Mouse (Mus musculus) thymus, postnatal 10 days (tissue): Measurements from ENCODE around the gene Mbtps2.

Experiments
- DNase-seq, 2 experiments: peaks; one replicate each; pipeline ENCODE4 v3.0.0; 2021; ENCODE audit warnings: low spot score in 2 of 2

The Mbtps2 gene

GRCm38 (mm10) chrX:157598186-157598996, at the start of gene Mbtps2:
TSS of gene Mbtps2 (minus strand) at chrX:157598715.
- DNase-seq = peak; percentile 53 to 55

GRCm38 (mm10) chrX:157646399-157646798, 47.9 kb upstream of the Mbtps2 start:
- no peak for DNase-seq

GRCm38 (mm10) chrX:157644700-157645099, 46.2 kb upstream of the Mbtps2 start:
- no peak for DNase-seq

- DNase-seq = peak; percentile 4 to 13
Observed at GRCm38 (mm10) chrX:157644300-157644699, 45.8 kb upstream of the Mbtps2 start.

GRCm38 (mm10) chrX:157642856-157643255, 44.3 kb upstream of the Mbtps2 start:
- DNase-seq = no peak

GRCm38 (mm10) chrX:157637253-157637652, 38.7 kb upstream of the Mbtps2 start:
- DNase-seq = no peak

GRCm38 (mm10) chrX:157633676-157634414, 35.3 kb upstream of the Mbtps2 start:
- DNase-seq = no peak

GRCm38 (mm10) chrX:157630341-157630740, 31.8 kb upstream of the Mbtps2 start:
- DNase-seq = no peak

- DNase-seq = no peak
Observed at GRCm38 (mm10) chrX:157612894-157613293, 14.4 kb upstream of the Mbtps2 start.

GRCm38 (mm10) chrX:157601450-157601849, 2.9 kb upstream of the Mbtps2 start:
- no peak for DNase-seq

- no peak for DNase-seq
Observed at GRCm38 (mm10) chrX:157597585-157598185, 830 bp downstream of the Mbtps2 start.

GRCm38 (mm10) chrX:157596802-157597201, 1.7 kb downstream of the Mbtps2 start:
- no peak for DNase-seq

GRCm38 (mm10) chrX:157595927-157596326, 2.6 kb downstream of the Mbtps2 start:
- DNase-seq = no peak

GRCm38 (mm10) chrX:157594606-157595005, 3.9 kb downstream of the Mbtps2 start:
- DNase-seq = no peak

- no peak for DNase-seq
Observed at GRCm38 (mm10) chrX:157587001-157587400, 11.5 kb downstream of the Mbtps2 start.

GRCm38 (mm10) chrX:157586397-157586796, 12.1 kb downstream of the Mbtps2 start:
- no peak for DNase-seq

- DNase-seq = no peak
Observed at GRCm38 (mm10) chrX:157579108-157579614, 19.4 kb downstream of the Mbtps2 start.

GRCm38 (mm10) chrX:157574683-157575082, 23.8 kb downstream of the Mbtps2 start:
- no peak for DNase-seq

GRCm38 (mm10) chrX:157568840-157569239, 29.7 kb downstream of the Mbtps2 start, which contains the start of gene Yy2:
TSS of gene Yy2 (minus strand) at chrX:157568985.
- no peak for DNase-seq

- DNase-seq = peak in 1 of 2 experiments; percentile 16
Observed at GRCm38 (mm10) chrX:157563794-157564193, 34.7 kb downstream of the Mbtps2 start.

- DNase-seq = no peak
Observed at GRCm38 (mm10) chrX:157547082-157547481, 51.4 kb downstream of the Mbtps2 start.

GRCm38 (mm10) chrX:157506400-157506799, 92.1 kb downstream of the Mbtps2 start:
- no peak for DNase-seq
